Mouse (Mus musculus) forebrain, embryonic 10.5 days (tissue): ENCODE results near the gene Poldip2. TPM values are rescaled to one million over a fixed set of nuclear protein-coding genes. Genes with fewer than 3 reads are reported as not detected.

Source experiments
- DNase-seq: peaks from one replicate; pipeline ENCODE4 v3.0.0-alpha.2; 2017; ENCODE audit warnings: low spot score; ENCODE audit errors: extremely low spot score
- H3K27ac ChIP-seq: fragments of 300-500 bp; sonication (generic); 2 replicates; pipeline ENCODE4 v1.5.1; 2016; ENCODE audit warnings: mild to moderate bottlenecking
- H3K27me3 ChIP-seq: fragments of 300-500 bp; sonication (generic); 2 replicates; pipeline ENCODE4 v1.6.1; 2016; ENCODE audit warnings: mild to moderate bottlenecking; ENCODE audit not compliant: poor library complexity, severe bottlenecking
- H3K36me3 ChIP-seq: fragments of 300-500 bp; sonication (generic); replicated peaks from 2 replicates; pipeline ENCODE4 v1.6.1; 2016; ENCODE audit warnings: mild to moderate bottlenecking, moderate library complexity
- H3K4me1 ChIP-seq: fragments of 300-500 bp; sonication (generic); 2 replicates; pipeline ENCODE4 v1.6.1; 2016
- H3K4me3 ChIP-seq: fragments of 300-500 bp; sonication (generic); 2 replicates; pipeline ENCODE4 v1.5.1; 2016; ENCODE audit warnings: mild to moderate bottlenecking, moderate library complexity
- H3K9me3 ChIP-seq: fragments of 300-500 bp; sonication (generic); 2 replicates; pipeline ENCODE4 v1.6.1; 2016; ENCODE audit warnings: mild to moderate bottlenecking, moderate library complexity
- WGBS: fragments of 180-500 bp; shearing (Covaris S2); methylation state at CpG from one replicate; pipeline ENCODE4 v1.1.7; 2016; 5-methylcytosine and 5-hydroxymethylcytosine counted together
- polyA plus RNA-seq: library from polyadenylated mRNA; unstranded; fragments of >200 nt; fragmentation: Nextera tagmentation; extraction: Ambion mirVana; gene quantifications from 2 replicates; pipeline ENCODE4 v1.2.1, GENCODE M21; 2016

Poldip2 gene
- 144 and 148 TPM in 2 replicates for polyA plus RNA-seq

- no peaks in the 10 kb centered on the region for H3K9me3 ChIP-seq
- peaks cover 21% of the 10 kb centered on the region for H3K4me1 ChIP-seq
- WGBS = under 1% methylated on average over 67 of the region's 67 CpGs
- H3K27me3 ChIP-seq = no peaks in the 10 kb centered on the region
- peaks cover 64% of the 10 kb centered on the region for H3K36me3 ChIP-seq
- H3K4me3 ChIP-seq = peak within 1 kb of the TSS; percentile 89
- peak; percentile 94 for DNase-seq
- H3K27ac ChIP-seq = peak within 1 kb of the TSS; percentile 96
These were observed at the start of gene Poldip2, which contains the start of gene Tmem199 for GRCm38 (mm10) chr11:78512025-78512957. TSS of gene Poldip2 (plus strand) at chr11:78512193. TSS of gene Tmem199 (minus strand) at chr11:78512172.

GRCm38 (mm10) chr11:78462669-78463068 lies 49.3 kb upstream of the Poldip2 start:
- Histone ChIP-seq H3K4me3 (no peak overlapping the region), H3K4me1 (peaks cover 36% of the 10 kb centered on the region), H3K27me3 (no peaks in the 10 kb centered on the region), H3K36me3 (no peaks in the 10 kb centered on the region), H3K9me3 (peaks cover 6% of the 10 kb centered on the region; the same call in 1 of the 2 replicates), H3K27ac (no peak overlapping the region)
- WGBS = 80% methylated on average over 5 of the region's 5 CpGs
- no peak for DNase-seq

- Histone ChIP-seq H3K27ac (no peak overlapping the region), H3K4me3 (no peak overlapping the region)
- WGBS = 73% methylated on average over 13 of the region's 13 CpGs
These were observed 48.5 kb upstream of the Poldip2 start for GRCm38 (mm10) chr11:78463286-78464036.

GRCm38 (mm10) chr11:78465116-78465515 lies 46.9 kb upstream of the Poldip2 start:
- peak; percentile 18 for DNase-seq
- 50% methylated on average over 9 of the region's 9 CpGs for WGBS
- peak overlapping the region; percentile 97 for H3K27ac ChIP-seq
- H3K27me3 ChIP-seq = no peaks in the 10 kb centered on the region
- H3K9me3 ChIP-seq = peaks cover 6% of the 10 kb centered on the region; the same call in 1 of the 2 replicates
- no peaks in the 10 kb centered on the region; the same call in 1 of the 2 replicates for H3K36me3 ChIP-seq
- H3K4me1 ChIP-seq = peaks cover 36% of the 10 kb centered on the region
- H3K4me3 ChIP-seq = peak overlapping the region; percentile 92

More at GRCm38 (mm10) chr11:78463286-78464036, 48.5 kb upstream of the Poldip2 start:
- Histone ChIP-seq H3K4me1 (peaks cover 36% of the 10 kb centered on the region), H3K36me3 (no peaks in the 10 kb centered on the region), H3K9me3 (peaks cover 6% of the 10 kb centered on the region; the same call in 1 of the 2 replicates), H3K27me3 (no peaks in the 10 kb centered on the region)
- DNase-seq = no peak

- peak; percentile 83 for DNase-seq
- H3K4me3 ChIP-seq = peak within 1 kb of the TSS; percentile 92
- peaks cover 36% of the 10 kb centered on the region for H3K4me1 ChIP-seq
- peak within 1 kb of the TSS; percentile 97 for H3K27ac ChIP-seq
- peaks cover 6% of the 10 kb centered on the region; the same call in 1 of the 2 replicates for H3K9me3 ChIP-seq
- under 1% methylated on average over 41 of the region's 41 CpGs for WGBS
- H3K36me3 ChIP-seq = no peaks in the 10 kb centered on the region; the same call in 1 of the 2 replicates
- H3K27me3 ChIP-seq = no peaks in the 10 kb centered on the region
These were observed 46.3 kb upstream of the Poldip2 start, which contains the start of gene Slc46a1 for GRCm38 (mm10) chr11:78465568-78466180. TSS of gene Slc46a1 (plus strand) at chr11:78465697.

GRCm38 (mm10) chr11:78466242-78466912 lies 45.6 kb upstream of the Poldip2 start:
- peak overlapping the region; percentile 97 for H3K27ac ChIP-seq
- H3K36me3 ChIP-seq = peaks cover 5% of the 10 kb centered on the region; the same call in 1 of the 2 replicates
- H3K9me3 ChIP-seq = peaks cover 6% of the 10 kb centered on the region; the same call in 1 of the 2 replicates
- H3K27me3 ChIP-seq = no peaks in the 10 kb centered on the region
- H3K4me1 ChIP-seq = peaks cover 36% of the 10 kb centered on the region
- DNase-seq = peak; percentile 20
- 58% methylated on average over 23 of the region's 23 CpGs for WGBS
- H3K4me3 ChIP-seq = peak overlapping the region; percentile 92

GRCm38 (mm10) chr11:78467515-78467914 lies 44.5 kb upstream of the Poldip2 start:
- no peaks in the 10 kb centered on the region for H3K27me3 ChIP-seq
- no peaks in the 10 kb centered on the region for H3K9me3 ChIP-seq
- no peak overlapping the region for H3K4me3 ChIP-seq
- no peak overlapping the region for H3K27ac ChIP-seq
- 88% methylated on average over 7 of the region's 7 CpGs for WGBS
- peaks cover 35% of the 10 kb centered on the region for H3K4me1 ChIP-seq
- DNase-seq = no peak
- H3K36me3 ChIP-seq = peaks cover 11% of the 10 kb centered on the region; the same call in 1 of the 2 replicates

- WGBS = 56% methylated on average over 3 of the region's 3 CpGs
- H3K9me3 ChIP-seq = no peaks in the 10 kb centered on the region
These were observed 44.1 kb upstream of the Poldip2 start for GRCm38 (mm10) chr11:78467932-78468331.

GRCm38 (mm10) chr11:78471326-78472103 lies 40.5 kb upstream of the Poldip2 start:
- 94% methylated on average over 10 of the region's 10 CpGs for WGBS
- Histone ChIP-seq H3K27ac (no peak overlapping the region), H3K4me3 (no peak overlapping the region), H3K27me3 (no peaks in the 10 kb centered on the region), H3K9me3 (no peaks in the 10 kb centered on the region), H3K4me1 (peaks cover 11% of the 10 kb centered on the region), H3K36me3 (peaks cover 11% of the 10 kb centered on the region; the same call in 1 of the 2 replicates)
- DNase-seq = no peak

More at GRCm38 (mm10) chr11:78467932-78468331, 44.1 kb upstream of the Poldip2 start:
- Histone ChIP-seq H3K27ac (no peak overlapping the region), H3K4me3 (no peak overlapping the region), H3K36me3 (peaks cover 11% of the 10 kb centered on the region; the same call in 1 of the 2 replicates), H3K4me1 (peaks cover 31% of the 10 kb centered on the region), H3K27me3 (no peaks in the 10 kb centered on the region)
- DNase-seq = no peak

- Histone ChIP-seq H3K9me3 (no peaks in the 10 kb centered on the region), H3K4me3 (no peak overlapping the region), H3K36me3 (peaks cover 11% of the 10 kb centered on the region; the same call in 1 of the 2 replicates), H3K27ac (no peak overlapping the region), H3K4me1 (0 out of 2 replicates have a peak, but pooled peaks cover 4% of the 10 kb centered on the region), H3K27me3 (no peaks in the 10 kb centered on the region)
- no peak for DNase-seq
- WGBS = 83% methylated on average over 3 of the region's 3 CpGs
These were observed 36.7 kb upstream of the Poldip2 start for GRCm38 (mm10) chr11:78475289-78475688.

GRCm38 (mm10) chr11:78483639-78484038 lies 28.4 kb upstream of the Poldip2 start:
- Histone ChIP-seq H3K9me3 (no peaks in the 10 kb centered on the region), H3K27me3 (peaks cover 51% of the 10 kb centered on the region), H3K27ac (no peak overlapping the region), H3K36me3 (peaks cover 3% of the 10 kb centered on the region; the same call in 1 of the 2 replicates), H3K4me1 (peaks cover 5% of the 10 kb centered on the region), H3K4me3 (no peak overlapping the region)
- no peak for DNase-seq
- 62% methylated on average over 7 of the region's 7 CpGs for WGBS
